In genomic region chr19:7314976-7315586, GRCm38 (mm10) we compare ENCODE assay signal across 11 mouse cellular contexts. TPM values are rescaled to one million over a fixed set of nuclear protein-coding genes. Genes with fewer than 3 reads are reported as not detected.
DNase-seq lines count a peak whose midpoint lies in the region; ATAC-seq and TF ChIP-seq lines count a peak whose summit lies in the region.
"Had no signal": no experiment of that assay in that cellular context is flagged by ENCODE, and none has a peak within 500 bp of the region (broad histone marks: within the 10 kb centered on the region; RNA-seq: fewer than 3 reads in every experiment).

No protein-coding gene starts in this region.

- 84% methylated on average over 8 of the region's 8 CpGs for WGBS in heart, embryonic 10.5 days

- ATAC-seq in CD4-positive, CD25-positive, alpha-beta regulatory T cell, adult 4 months, result no peak
- peak; percentile 77 for ATAC-seq in megakaryocyte, adult 5-6 weeks (ENCODE audit: poor library complexity, severe bottlenecking)
- ATAC-seq in erythroid progenitor cell, adult 5-6 weeks (replicated peaks; ENCODE audit: low FRiP score, poor library complexity, severe bottlenecking), result no peak
- ATAC-seq: activated CD4-positive, CD25-positive, alpha-beta regulatory T cell, adult 4 months had no signal

- no peak for TF ChIP-seq CTCF in bone marrow macrophage, adult 2 months (IDR thresholded peaks at IDR 0.05; ENCODE audit: low read depth, low read length)

- TF ChIP-seq POLR2A in bone marrow macrophage, adult 2 months (IDR thresholded peaks at IDR 0.05; ENCODE audit: borderline replicate concordance, low read depth, low read length), result no peak

- no peaks in the 10 kb centered on the region for H3K27me3 ChIP-seq in heart, embryonic 10.5 days (ENCODE audit: insufficient read depth, poor library complexity, severe bottlenecking)
- H3K27me3 ChIP-seq: hindbrain, embryonic 15.5 days had no signal

- H3K4me3 ChIP-seq in bone marrow macrophage, adult 2 months (ENCODE audit: insufficient read depth, low read length), result peak overlapping the region; percentile 8; the same call in 1 of the 2 replicates
- H3K4me3 ChIP-seq in heart, embryonic 10.5 days, result no peak overlapping the region
- H3K4me3 ChIP-seq: erythroblast, embryonic 14.5 days; hindbrain, embryonic 15.5 days had no signal

- no peak overlapping the region; the same call in 1 of the 2 replicates for H3K27ac ChIP-seq in bone marrow macrophage, adult 2 months (ENCODE audit: insufficient read depth, low read depth, low read length)
- H3K27ac ChIP-seq in heart, embryonic 10.5 days, result no peak overlapping the region
- H3K27ac ChIP-seq: hindbrain, embryonic 15.5 days had no signal

- H3K36me3 ChIP-seq in heart, embryonic 10.5 days, result no peaks in the 10 kb centered on the region
- H3K36me3 ChIP-seq: hindbrain, embryonic 15.5 days had no signal

- H3K4me1 ChIP-seq in bone marrow macrophage, adult 2 months (ENCODE audit: control insufficient read depth, insufficient read depth, low read length), result peaks cover 59% of the 10 kb centered on the region
- H3K4me1 ChIP-seq in heart, embryonic 10.5 days, result peaks cover 29% of the 10 kb centered on the region

- H3K9me3 ChIP-seq in heart, embryonic 10.5 days, result no peaks in the 10 kb centered on the region
- H3K9me3 ChIP-seq: hindbrain, embryonic 15.5 days had no signal

- DNase-seq in CD4-positive, CD25-positive, alpha-beta regulatory T cell, adult 2 months (ENCODE audit: low read depth, low spot score), result peak; percentile 38
- DNase-seq in layer of hippocampus, adult 11-12 months (ENCODE audit: low spot score), result peak; percentile 57
- DNase-seq in layer of hippocampus, postnatal 36 days, result no peak
- no peak for DNase-seq in heart, embryonic 10.5 days (ENCODE audit: low spot score)

RNA-seq across cellular contexts. Expression of gene Mark2, which starts 26.6 kb away (rescaled TPM):
- 10 to 100 TPM; 53.0 to 75.8 TPM for polyA plus RNA-seq in CD4-positive, CD25-positive, alpha-beta regulatory T cell, adult 4 months (2017; shearing (Covaris generic))
- 100 to 1,000 TPM; 111 to 118 TPM for total RNA-seq in layer of hippocampus, postnatal 36 days (2021)
- 57.8 and 69.2 TPM in 2 replicates for polyA plus RNA-seq in bone marrow macrophage, adult 2 months (2012; ENCODE audit: insufficient read depth, insufficient read length, missing spikeins)
- total RNA-seq in megakaryocyte, adult 5-6 weeks (2015), result 75.6 and 81.8 TPM in 2 replicates
- 25.9 and 27.6 TPM in 2 replicates for total RNA-seq in megakaryocyte, adult 5-6 weeks (2017)
- 48.7 and 54.1 TPM in 2 replicates for total RNA-seq in erythroid progenitor cell, adult 5-6 weeks (2015; ENCODE audit: low replicate concordance)
- total RNA-seq in erythroid progenitor cell, adult 5-6 weeks (2017; ENCODE audit: low replicate concordance), result 38.4 and 51.5 TPM in 2 replicates
- polyA plus RNA-seq in heart, embryonic 10.5 days (2016; fragmentation: Nextera tagmentation; extraction: Ambion mirVana), result 37.4 and 50.6 TPM in 2 replicates

RNA-seq across cellular contexts. Expression of gene Rcor2, which starts 48.0 kb away (rescaled TPM):
- polyA plus RNA-seq in CD4-positive, CD25-positive, alpha-beta regulatory T cell, adult 4 months (2017; shearing (Covaris generic)), result under 1 TPM in 1 of 2 experiments, not detected in 1; 0.42 TPM
- 10 to 100 TPM; 17.5 to 18.7 TPM for total RNA-seq in layer of hippocampus, postnatal 36 days (2021)
- polyA plus RNA-seq in bone marrow macrophage, adult 2 months (2012; ENCODE audit: insufficient read depth, insufficient read length, missing spikeins), result 0.53 and 1.5 TPM in 2 replicates
- 0.45 TPM in 1 of 2 replicates, not detected in the other for total RNA-seq in megakaryocyte, adult 5-6 weeks (2015)
- 0.08 and 1.9 TPM in 2 replicates for total RNA-seq in megakaryocyte, adult 5-6 weeks (2017)
- total RNA-seq in erythroid progenitor cell, adult 5-6 weeks (2015; ENCODE audit: low replicate concordance), result 2.2 TPM in 1 of 2 replicates, not detected in the other
- 0.53 TPM in 1 of 2 replicates, not detected in the other for total RNA-seq in erythroid progenitor cell, adult 5-6 weeks (2017; ENCODE audit: low replicate concordance)
- 18.5 and 27.1 TPM in 2 replicates for polyA plus RNA-seq in heart, embryonic 10.5 days (2016; fragmentation: Nextera tagmentation; extraction: Ambion mirVana)
- polyA plus RNA-seq: activated CD4-positive, CD25-positive, alpha-beta regulatory T cell, adult 4 months had no signal

Comparison
In these comparisons a context has a peak if more than half of its experiments do, and no peak if none do; other contexts are left out.
1. DNase-seq: peak in CD4-positive, CD25-positive, alpha-beta regulatory T cell, adult 2 months (single experiment) and layer of hippocampus, adult 11-12 months (single experiment); none in layer of hippocampus, postnatal 36 days (0 of 2) and heart, embryonic 10.5 days (single experiment).
2. RNA of gene Rcor2, which starts 48.0 kb away (total RNA-seq): 17.5 to 18.7 TPM in layer of hippocampus, postnatal 36 days; 0.08 to 1.9 TPM in megakaryocyte, adult 5-6 weeks and 0.53 to 2.2 TPM in erythroid progenitor cell, adult 5-6 weeks; every median in the first group is over 4 times any median in the second.